Mouse (Mus musculus): ENCODE results near the gene Ppp1r3e.

DNA sequence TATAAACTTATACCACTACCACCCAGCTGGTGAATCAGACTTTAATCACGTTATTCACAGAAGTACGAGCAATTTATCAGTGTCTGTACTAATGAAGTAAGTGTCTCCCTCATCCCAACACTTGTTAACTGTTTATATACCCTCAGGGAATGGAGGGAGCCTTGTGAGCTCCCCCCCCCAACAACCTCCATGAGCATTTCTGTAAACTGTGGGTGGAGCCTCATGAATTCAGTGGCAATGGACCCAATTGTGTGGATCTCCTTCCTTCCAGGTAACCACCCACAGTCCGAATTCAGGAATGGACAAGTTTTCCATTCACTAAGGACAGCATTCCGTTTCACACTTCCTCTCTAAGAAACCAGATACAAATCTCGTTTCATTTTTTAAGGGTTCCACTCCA is 11.7 kb downstream of the Ppp1r3e start:
- TF ChIP-seq GATA1 (IDR thresholded peaks at IDR 0.05; ENCODE audit: low read length), result no peak
- TF ChIP-seq TAL1 (IDR thresholded peaks at IDR 0.05; ENCODE audit: low read length), result no peak
